Mouse (Mus musculus): ENCODE results near the gene Hnrnpf. TPM values are rescaled to one million over a fixed set of nuclear protein-coding genes. Genes with fewer than 3 reads are reported as not detected.

Gene Hnrnpf
- polyA plus RNA-seq, 1 experiment from 2014 or later = 388 TPM

DNA sequence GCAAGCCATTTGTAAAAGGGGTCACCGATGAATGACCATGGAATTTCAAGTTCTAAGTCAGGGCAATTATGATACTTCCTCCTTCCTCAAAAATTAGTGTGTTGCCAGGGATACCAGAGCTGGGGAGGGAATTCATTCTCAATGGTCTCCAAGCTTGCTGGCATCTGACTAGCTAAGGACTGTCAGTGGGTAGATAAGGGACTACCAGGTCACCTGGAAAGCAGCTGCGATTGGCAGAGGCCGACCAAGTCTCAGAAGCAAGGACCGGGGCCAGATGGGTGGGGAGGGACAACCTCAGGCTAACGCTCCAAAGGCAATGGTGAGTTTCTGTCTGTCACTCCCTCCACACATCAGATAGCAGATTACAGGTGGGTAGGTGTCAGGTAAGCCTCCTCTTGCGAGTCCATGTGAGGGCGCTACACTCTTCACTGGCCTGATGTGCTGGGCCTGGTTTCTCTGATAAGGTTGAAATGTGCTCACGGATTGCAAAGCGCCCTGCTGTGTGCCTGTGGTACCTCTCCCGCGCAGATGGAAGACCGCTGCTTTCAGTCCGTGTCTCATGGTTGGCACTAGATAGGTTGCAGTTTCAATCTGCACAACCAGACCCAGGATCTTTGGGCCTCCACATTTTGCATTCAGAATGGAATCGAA is 56.9 kb downstream of the Hnrnpf start:
- DNase-seq (ENCODE audit: low spot score) (no peak), ATAC-seq (ENCODE audit: low FRiP score, low TSS enrichment) (no peak)
- H3K27me3 ChIP-seq (ENCODE audit: control insufficient read depth, insufficient read depth, low read length) = no peaks in the 10 kb centered on the region
- no peaks in the 10 kb centered on the region for H3K36me3 ChIP-seq (ENCODE audit: control insufficient read depth, insufficient read depth, low read length)
- H3K9ac ChIP-seq (ENCODE audit: low read length) = no peak overlapping the region
- 20% methylated on average over 14 of the region's 14 CpGs for WGBS
- H3K4me1 ChIP-seq (replicated peaks; ENCODE audit: control insufficient read depth, insufficient read depth) = no peaks in the 10 kb centered on the region
- H3K9me3 ChIP-seq (ENCODE audit: control insufficient read depth, low read length) = no peaks in the 10 kb centered on the region
- TF ChIP-seq EP300 (optimal IDR thresholded peaks at IDR 0.05) = no peak
- peak; percentile 24; the same call in 1 of the 2 replicates for TF ChIP-seq CTCF (IDR thresholded peaks at IDR 0.05; ENCODE audit: low read depth)
- peak overlapping the region; percentile 17; the same call in 1 of the 2 replicates for H3K4me2 ChIP-seq (replicated peaks; ENCODE audit: low read depth)
- no peak overlapping the region for H3K4me3 ChIP-seq (ENCODE audit: low read depth, low read length)
- no peak overlapping the region for H3K27ac ChIP-seq (replicated peaks)

DNA sequence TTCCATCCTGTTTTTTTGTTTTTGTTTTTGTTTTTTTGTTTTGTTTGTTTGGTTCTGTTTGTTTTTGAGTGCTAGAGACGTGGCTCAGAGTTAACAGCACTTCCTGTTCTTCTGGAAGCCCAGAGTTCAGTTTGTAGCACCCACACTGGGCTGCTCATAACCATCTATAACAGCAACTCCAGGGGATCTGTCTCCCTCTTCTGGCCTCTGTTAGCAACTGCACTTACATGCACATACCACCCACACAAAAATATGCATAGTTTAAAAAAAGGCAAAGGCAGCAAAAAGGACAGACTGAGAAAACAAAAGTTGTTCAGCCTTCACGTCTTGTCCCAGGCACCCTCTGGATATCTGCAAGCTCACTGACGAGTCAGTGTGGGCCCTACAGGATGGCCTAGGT is 63.1 kb downstream of the Hnrnpf start:
- H3K4me2 ChIP-seq (replicated peaks; ENCODE audit: low read depth) = no peak overlapping the region
- no peak overlapping the region for H3K4me3 ChIP-seq (ENCODE audit: low read depth, low read length)
- H3K36me3 ChIP-seq (ENCODE audit: control insufficient read depth, insufficient read depth, low read length) = no peaks in the 10 kb centered on the region
- no peak overlapping the region for H3K27ac ChIP-seq (replicated peaks)
- TF ChIP-seq CTCF (IDR thresholded peaks at IDR 0.05; ENCODE audit: low read depth) (peak; percentile 35; the same call in 1 of the 2 replicates), EP300 (optimal IDR thresholded peaks at IDR 0.05) (no peak)
- WGBS = 91% methylated on average over 3 of the region's 3 CpGs
- no peak overlapping the region for H3K9ac ChIP-seq (ENCODE audit: low read length)
- ATAC-seq (ENCODE audit: low FRiP score, low TSS enrichment) = no peak
- no peaks in the 10 kb centered on the region for H3K27me3 ChIP-seq (ENCODE audit: control insufficient read depth, insufficient read depth, low read length)
- no peaks in the 10 kb centered on the region for H3K4me1 ChIP-seq (replicated peaks; ENCODE audit: control insufficient read depth, insufficient read depth)
- DNase-seq (ENCODE audit: low spot score) = no peak
- no peaks in the 10 kb centered on the region for H3K9me3 ChIP-seq (ENCODE audit: control insufficient read depth, low read length)

DNA sequence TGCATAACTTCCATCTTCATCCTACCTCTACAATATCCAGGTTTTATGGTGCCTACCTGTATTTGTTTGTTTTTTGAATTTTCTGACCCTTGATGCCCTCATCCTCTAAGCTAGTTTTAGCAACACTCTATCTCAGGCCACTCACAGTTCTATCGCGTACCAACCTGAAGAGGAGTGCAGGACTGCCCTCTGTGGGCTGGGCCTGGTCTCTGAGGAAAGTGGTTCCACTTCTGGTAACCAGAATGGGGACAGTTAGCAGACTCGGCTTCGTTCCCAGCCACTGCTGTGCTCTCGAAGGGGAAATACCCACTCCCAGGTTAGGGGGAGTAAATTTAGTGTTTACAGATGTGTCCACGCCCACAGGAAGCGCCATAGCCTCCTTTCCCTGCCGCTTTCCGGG is 66.6 kb downstream of the Hnrnpf start:
- DNase-seq (ENCODE audit: low spot score) (no peak), ATAC-seq (ENCODE audit: low FRiP score, low TSS enrichment) (no peak)
- Histone ChIP-seq H3K4me1 (replicated peaks; ENCODE audit: control insufficient read depth, insufficient read depth) (no peaks in the 10 kb centered on the region), H3K9ac (ENCODE audit: low read length) (no peak overlapping the region), H3K27me3 (ENCODE audit: control insufficient read depth, insufficient read depth, low read length) (no peaks in the 10 kb centered on the region), H3K36me3 (ENCODE audit: control insufficient read depth, insufficient read depth, low read length) (no peaks in the 10 kb centered on the region), H3K4me3 (ENCODE audit: low read depth, low read length) (no peak overlapping the region), H3K27ac (replicated peaks) (no peak overlapping the region), H3K4me2 (replicated peaks; ENCODE audit: low read depth) (no peak overlapping the region), H3K9me3 (ENCODE audit: control insufficient read depth, low read length) (no peaks in the 10 kb centered on the region)
- WGBS = 37% methylated on average over 9 of the region's 9 CpGs
- TF ChIP-seq CTCF (IDR thresholded peaks at IDR 0.05; ENCODE audit: low read depth) = peak; percentile 52
- no peak for TF ChIP-seq EP300 (optimal IDR thresholded peaks at IDR 0.05)

Small RNA genes within 50 kb of the gene (microRNA-seq; reads per million reads assigned to microRNA genes)
- gene Gm25535 = not detected

Other genes with a start within 250 kb of the Hnrnpf start
- 59.2 and 60.3 TPM in 2 replicates for gene Zfp637, start 59.1 kb upstream of the Hnrnpf start, polyA plus RNA-seq (2015; fragmentation: Nextera tagmentation; extraction: Ambion mirVana)
- 1.7 and 2.0 TPM in 2 replicates for gene Zfp239, start 38.2 kb upstream of the Hnrnpf start, polyA plus RNA-seq (2015; fragmentation: Nextera tagmentation; extraction: Ambion mirVana)
- gene Fxyd4, start 37.4 kb downstream of the Hnrnpf start, polyA plus RNA-seq (2015; fragmentation: Nextera tagmentation; extraction: Ambion mirVana) = 4.2 and 5.8 TPM in 2 replicates
- 0.13 and 0.19 TPM in 2 replicates for gene Rasgef1a, start 111.1 kb downstream of the Hnrnpf start, polyA plus RNA-seq (2015; fragmentation: Nextera tagmentation; extraction: Ambion mirVana)
- gene Csgalnact2, start 238.8 kb downstream of the Hnrnpf start, polyA plus RNA-seq (2015; fragmentation: Nextera tagmentation; extraction: Ambion mirVana) = 10.0 and 10.5 TPM in 2 replicates